Mouse (Mus musculus): ENCODE data around the gene Hectd4.
"Not testable (repeated sequence)": the region's sequence is repeated elsewhere in the genome, so short reads cannot be mapped to it uniquely, and the experiment has no call there.

Gene Hectd4

GRCm38 (mm10) chr5:121219980-121220731 is at the start of gene Hectd4:
Hectd4 (plus strand) TSS chr5:121220219.
- peak; percentile 91 to 97 for DNase-seq (ENCODE audit: low spot score in 2 of 2)

DNA sequence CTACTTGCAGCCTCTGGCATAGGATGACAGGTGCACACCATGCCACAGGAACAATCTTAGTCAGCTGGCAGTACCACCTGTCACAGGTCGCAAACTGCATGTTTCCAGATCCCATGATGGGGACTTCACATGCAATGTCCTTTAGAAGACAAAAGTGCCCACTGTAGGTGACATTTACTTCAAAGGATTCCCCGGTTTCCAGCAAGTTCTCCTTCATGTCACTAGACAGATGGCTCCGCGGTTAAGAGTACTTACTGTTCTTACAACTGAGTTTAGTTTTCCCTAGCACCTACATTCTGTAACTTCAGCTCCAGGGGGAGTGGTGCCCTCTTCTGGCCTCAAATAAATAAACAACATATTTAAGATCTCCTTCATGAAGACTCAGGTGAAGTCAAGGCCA is 47.2 kb upstream of the Hectd4 start:
- DNase-seq (ENCODE audit: low spot score in 2 of 2), result no peak

- DNase-seq (ENCODE audit: low spot score in 2 of 2), result no peak
These were observed 40.8 kb upstream of the Hectd4 start for GRCm38 (mm10) chr5:121179077-121179857.

- no peak for DNase-seq (ENCODE audit: low spot score in 2 of 2)
These were observed 36.8 kb upstream of the Hectd4 start for GRCm38 (mm10) chr5:121183269-121183668.

- DNase-seq (ENCODE audit: low spot score in 2 of 2), result no peak
These were observed 35.6 kb upstream of the Hectd4 start for GRCm38 (mm10) chr5:121184375-121184774.

DNA sequence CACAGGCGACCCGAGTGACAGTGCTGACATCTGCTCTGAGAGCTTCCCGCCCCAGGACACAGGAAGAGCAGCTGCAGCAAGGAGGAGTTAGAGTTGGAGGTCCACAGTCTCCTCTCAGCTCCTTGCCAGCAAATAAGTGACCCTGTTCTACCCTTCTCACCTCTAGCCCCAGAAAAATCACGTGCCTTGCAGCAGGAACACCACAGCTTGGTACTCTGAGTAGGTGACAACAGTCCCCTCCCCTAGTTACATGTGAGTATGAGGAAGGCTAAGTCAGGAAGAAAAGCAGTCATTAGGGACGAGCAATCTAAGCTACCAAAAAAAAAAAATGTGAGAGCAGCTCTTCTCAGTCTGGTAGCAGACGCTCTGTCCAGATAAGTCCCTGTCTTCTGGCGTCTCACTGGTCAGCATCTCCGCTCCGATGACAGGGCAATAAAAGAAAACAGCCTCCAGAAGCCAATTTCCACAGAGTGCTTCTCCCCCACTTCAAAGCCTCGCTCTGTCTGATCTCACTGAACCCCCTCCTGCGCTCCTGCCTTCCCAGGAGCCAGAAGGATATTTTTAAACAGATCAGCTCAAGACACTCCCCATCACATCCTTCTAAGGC is 35.0 kb upstream of the Hectd4 start:
- no peak for DNase-seq (ENCODE audit: low spot score in 2 of 2)

- no peak for DNase-seq (ENCODE audit: low spot score in 2 of 2)
These were observed 32.4 kb upstream of the Hectd4 start for GRCm38 (mm10) chr5:121187580-121188001.

DNA sequence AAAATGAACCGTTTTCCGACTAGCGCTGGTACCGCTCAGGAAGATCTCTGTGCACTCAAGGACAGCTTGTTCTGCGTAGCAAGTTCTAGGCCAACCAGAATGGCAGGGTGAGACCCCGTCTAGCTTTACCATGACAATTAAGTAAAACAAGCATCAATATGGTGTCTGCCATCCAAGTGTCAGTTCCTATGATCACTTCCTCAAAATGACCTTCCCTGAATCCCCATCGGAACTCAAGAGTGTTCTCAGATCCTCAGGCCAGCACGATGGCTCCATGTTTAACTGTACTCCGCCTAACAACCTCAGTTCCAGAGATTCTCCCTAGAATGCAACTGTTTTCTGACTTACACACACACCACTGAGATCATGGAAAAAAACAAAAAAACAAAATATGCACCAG is 31.8 kb upstream of the Hectd4 start:
- DNase-seq (ENCODE audit: low spot score in 2 of 2), result no peak

DNA sequence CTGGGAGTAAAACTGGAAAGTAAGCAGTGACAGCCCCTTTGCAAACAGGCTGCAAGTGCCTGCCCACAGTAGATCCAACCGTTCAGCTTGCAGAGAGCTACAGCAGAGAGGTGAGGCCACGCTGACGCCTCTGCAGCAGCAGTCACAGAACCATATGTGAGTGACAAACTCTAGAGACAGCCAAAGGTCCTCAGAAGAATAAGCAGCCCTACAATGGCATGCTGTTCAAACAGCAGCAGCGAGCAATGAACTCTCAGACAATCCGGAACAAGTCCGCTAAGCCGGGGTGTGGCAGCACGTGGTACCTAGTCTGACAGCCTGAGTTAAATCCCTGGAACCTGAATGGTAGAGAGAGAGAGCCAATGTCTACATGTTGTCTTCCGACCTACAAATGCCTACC is 30.8 kb upstream of the Hectd4 start:
- no peak for DNase-seq (ENCODE audit: low spot score in 2 of 2)

DNA sequence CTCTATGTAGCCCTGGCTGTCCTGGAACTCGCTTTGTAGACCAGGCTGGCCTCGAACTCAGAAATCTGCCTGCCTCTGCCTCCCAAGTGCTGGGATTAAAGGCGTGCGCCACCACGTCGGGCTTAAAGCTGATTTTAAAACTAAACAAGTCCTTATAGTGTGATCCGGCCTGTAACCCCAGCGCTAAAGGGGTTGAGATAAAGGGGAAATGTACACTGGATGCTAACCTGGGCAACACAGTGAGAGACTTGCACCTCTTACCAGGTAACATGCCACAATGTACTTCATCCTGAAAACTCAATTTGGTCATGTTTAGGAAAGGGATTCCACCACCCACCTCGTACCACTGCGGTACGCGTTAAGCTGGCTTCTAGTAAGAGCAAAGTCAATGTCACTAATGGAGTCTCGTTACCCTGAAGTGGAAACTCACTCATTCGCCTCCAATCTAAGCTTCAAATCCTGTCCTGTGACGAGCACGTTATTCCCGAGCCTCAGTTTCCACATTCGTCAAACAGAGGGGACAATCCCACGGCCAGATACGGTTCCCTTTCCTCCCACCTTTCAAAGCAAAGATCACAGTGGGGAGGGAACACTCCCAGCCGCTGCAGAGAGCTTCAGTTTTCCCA is 29.7 kb upstream of the Hectd4 start:
- DNase-seq (ENCODE audit: low spot score in 2 of 2), result no peak

GRCm38 (mm10) chr5:121190836-121191583 is 29.0 kb upstream of the Hectd4 start, which contains the start of gene Ptpn11:
Ptpn11 (minus strand) TSS chr5:121191397.
- peak; percentile 54 to 80 for DNase-seq (ENCODE audit: low spot score in 2 of 2)

GRCm38 (mm10) chr5:121191584-121191906 is 28.5 kb upstream of the Hectd4 start:
- DNase-seq (ENCODE audit: low spot score in 2 of 2), result no peak

- no peak for DNase-seq (ENCODE audit: low spot score in 2 of 2)
These were observed 25.8 kb upstream of the Hectd4 start for GRCm38 (mm10) chr5:121194173-121194572.

DNA sequence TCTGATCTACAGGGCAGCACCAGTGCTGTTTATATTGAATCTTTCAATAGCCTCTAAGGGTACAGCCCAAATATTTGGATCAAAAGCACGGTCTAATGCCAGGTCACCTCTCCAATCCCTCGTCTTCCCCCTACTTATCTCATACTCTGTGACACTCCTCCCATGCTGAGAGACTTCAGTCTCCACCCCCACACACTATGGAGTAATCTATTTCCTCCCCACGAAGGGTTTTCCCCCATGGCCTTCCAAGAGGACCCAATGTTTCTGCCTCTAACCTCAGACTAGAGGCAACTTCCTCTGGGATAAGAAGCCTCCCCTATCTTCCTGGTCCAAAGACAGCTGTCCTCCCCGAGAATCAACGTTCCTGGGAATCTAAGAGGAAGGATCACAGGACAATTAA is 23.3 kb upstream of the Hectd4 start:
- no peak for DNase-seq (ENCODE audit: low spot score in 2 of 2)

GRCm38 (mm10) chr5:121197337-121197736 is 22.7 kb upstream of the Hectd4 start:
- no peak for DNase-seq (ENCODE audit: low spot score in 2 of 2)

- DNase-seq (ENCODE audit: low spot score in 2 of 2), result no peak
These were observed 21.6 kb upstream of the Hectd4 start for GRCm38 (mm10) chr5:121198376-121198775.

- DNase-seq (ENCODE audit: low spot score in 2 of 2), result no peak
These were observed 18.3 kb upstream of the Hectd4 start for GRCm38 (mm10) chr5:121201739-121202138.

GRCm38 (mm10) chr5:121202467-121202866 is 17.6 kb upstream of the Hectd4 start:
- DNase-seq (ENCODE audit: low spot score in 2 of 2), result no peak

DNA sequence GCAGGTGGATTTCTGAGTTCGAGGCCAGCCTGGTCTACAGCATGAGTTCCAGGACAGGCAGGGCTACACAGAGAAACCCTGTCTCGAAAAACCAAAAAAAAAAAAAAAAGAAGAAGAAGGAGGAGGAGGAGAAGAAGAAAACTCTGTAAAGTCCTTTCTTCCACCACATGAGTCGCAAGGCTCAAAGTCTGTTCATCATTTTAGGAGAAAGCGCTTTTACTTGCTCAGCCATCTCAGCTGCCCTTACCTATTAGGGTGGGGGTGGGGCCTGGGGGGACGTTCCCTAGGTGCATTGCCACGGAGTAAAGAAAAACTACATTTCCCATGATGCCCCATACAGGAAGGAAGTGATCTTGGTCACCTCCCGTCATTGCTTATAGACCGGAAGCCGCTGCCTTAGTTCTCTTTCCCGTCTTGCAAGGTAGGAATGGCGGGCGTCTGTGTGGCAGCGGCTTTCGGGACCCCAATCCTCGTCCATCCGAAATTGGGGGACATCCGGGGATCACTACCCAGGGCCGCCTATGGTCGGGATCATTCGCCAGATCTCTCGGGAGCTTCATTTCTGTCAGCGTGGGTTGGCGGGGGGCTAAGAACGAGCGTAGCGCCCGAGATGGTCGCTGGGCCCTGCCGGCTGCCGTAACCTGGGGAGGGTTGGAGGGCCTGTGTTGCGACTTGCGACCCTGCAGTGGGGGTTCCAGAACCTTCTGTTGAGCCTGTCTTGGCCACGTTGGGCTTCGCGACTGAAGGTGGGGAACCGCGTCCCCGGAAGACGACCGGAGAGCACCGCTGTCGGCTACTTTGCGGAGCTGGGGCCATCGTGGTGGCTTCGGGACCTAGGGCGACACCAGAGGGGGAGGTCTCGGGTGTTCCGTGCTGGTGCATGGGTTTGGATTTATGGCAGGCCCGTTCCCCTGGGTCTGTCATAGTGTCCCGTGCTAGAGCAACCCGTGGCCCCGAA is 15.6 kb upstream of the Hectd4 start, which contains the start of gene Rpl6:
Gene Rpl6 (plus strand): TSS at position 350 of the 958 bp plus-strand sequence.
- peak; percentile 72 to 78 for DNase-seq (ENCODE audit: low spot score in 2 of 2)

- DNase-seq (ENCODE audit: low spot score in 2 of 2), result not testable (repeated sequence)
These were observed 14.4 kb upstream of the Hectd4 start for GRCm38 (mm10) chr5:121205537-121206130.

All from frontal cortex, postnatal 10 days (tissue).